Mouse (Mus musculus) erythroblast, embryonic 14.5 days (primary cell): ENCODE data around the gene Gm9046. TPM values are rescaled to one million over a fixed set of nuclear protein-coding genes. Genes with fewer than 3 reads are reported as not detected.
"Not testable (repeated sequence)": the region's sequence is repeated elsewhere in the genome, so short reads cannot be mapped to it uniquely, and the experiment has no call there.

Experiments used
- H3K27me3 ChIP-seq: 2 replicates; pipeline ENCODE4 v1.6.1; 2012; ENCODE audit warnings: inconsistent platforms; ENCODE audit not compliant: control insufficient read depth
- H3K36me3 ChIP-seq: 2 replicates; pipeline ENCODE4 v1.6.1; 2012; ENCODE audit warnings: mild to moderate bottlenecking, inconsistent platforms; ENCODE audit not compliant: control insufficient read depth
- H3K4me1 ChIP-seq: 2 replicates; pipeline ENCODE4 v1.6.1; 2012; ENCODE audit warnings: inconsistent platforms; ENCODE audit not compliant: control insufficient read depth
- H3K4me3 ChIP-seq: replicated peaks from 2 replicates; pipeline ENCODE3; 2012; ENCODE audit warnings: moderate library complexity, mild to moderate bottlenecking, inconsistent platforms
- H3K9me3 ChIP-seq: 2 replicates; pipeline ENCODE4 v1.6.1; 2012; ENCODE audit warnings: low read length, inconsistent platforms, mixed read lengths; ENCODE audit not compliant: control insufficient read depth
- GATA1 ChIP-seq: IDR thresholded peaks from 2 replicates; pipeline ENCODE4 v1.6.1; 2012; ENCODE audit warnings: low read length, inconsistent platforms, mixed read lengths
- TAL1 ChIP-seq: IDR thresholded peaks from 3 replicates; pipeline ENCODE4 v1.6.1; 2012; ENCODE audit warnings: low read length, inconsistent platforms, mixed read lengths
- polyA plus RNA-seq: library from polyadenylated mRNA; stranded (reverse); fragments of >175 nt; gene quantifications from 2 replicates; pipeline ENCODE4 v1.2.3, GENCODE M21; 2012

Gm9046 gene
- polyA plus RNA-seq: not detected in 2 replicates

GRCm38 (mm10) chr10:118343155-118343554 lies at the start of gene Gm9046:
Gene Gm9046 (minus strand): TSS chr10:118343255.
- not testable (repeated sequence) for H3K4me3 ChIP-seq, H3K9me3 ChIP-seq, H3K4me1 ChIP-seq, H3K36me3 ChIP-seq, H3K27me3 ChIP-seq

GRCm38 (mm10) chr10:118370443-118370842 lies 27.4 kb upstream of the Gm9046 start:
- H3K36me3 ChIP-seq: no peaks in the 10 kb centered on the region
- no peaks in the 10 kb centered on the region for H3K9me3 ChIP-seq
- H3K4me3 ChIP-seq: no peak overlapping the region
- no peak for TF ChIP-seq TAL1
- TF ChIP-seq GATA1: no peak
- no peaks in the 10 kb centered on the region for H3K27me3 ChIP-seq
- H3K4me1 ChIP-seq: no peaks in the 10 kb centered on the region

GRCm38 (mm10) chr10:118369518-118369917 lies 26.5 kb upstream of the Gm9046 start:
- no peaks in the 10 kb centered on the region for H3K4me1 ChIP-seq
- peaks cover 2% of the 10 kb centered on the region; the same call in 1 of the 2 replicates for H3K9me3 ChIP-seq
- H3K27me3 ChIP-seq: no peaks in the 10 kb centered on the region
- H3K4me3 ChIP-seq: no peak overlapping the region
- TF ChIP-seq GATA1 (no peak), TAL1 (no peak)
- H3K36me3 ChIP-seq: no peaks in the 10 kb centered on the region

GRCm38 (mm10) chr10:118354005-118354404 lies 10.9 kb upstream of the Gm9046 start, which contains the start of gene Gm9049:
Gene Gm9049 (minus strand): TSS chr10:118354105.
- H3K4me3 ChIP-seq, H3K27me3 ChIP-seq, H3K4me1 ChIP-seq, H3K9me3 ChIP-seq, H3K36me3 ChIP-seq: not testable (repeated sequence)

GRCm38 (mm10) chr10:118348579-118348978 lies 5.5 kb upstream of the Gm9046 start, which contains the start of gene Gm9048:
Gene Gm9048 (minus strand): TSS chr10:118348679.
- H3K27me3 ChIP-seq, H3K36me3 ChIP-seq, H3K4me3 ChIP-seq, H3K4me1 ChIP-seq, H3K9me3 ChIP-seq: not testable (repeated sequence)

- not testable (repeated sequence) for H3K4me3 ChIP-seq, H3K27me3 ChIP-seq, H3K9me3 ChIP-seq, H3K4me1 ChIP-seq, H3K36me3 ChIP-seq
These were observed 5.3 kb downstream of the Gm9046 start, which contains the start of gene Gm9045 for GRCm38 (mm10) chr10:118337731-118338130. Gene Gm9045 (minus strand): TSS chr10:118337831.

- H3K36me3 ChIP-seq, H3K27me3 ChIP-seq, H3K4me3 ChIP-seq, H3K9me3 ChIP-seq, H3K4me1 ChIP-seq: not testable (repeated sequence)
These were observed 10.7 kb downstream of the Gm9046 start, which contains the start of gene Gm9044 for GRCm38 (mm10) chr10:118332308-118332707. Gene Gm9044 (minus strand): TSS chr10:118332408.

- not testable (repeated sequence) for H3K4me3 ChIP-seq, H3K4me1 ChIP-seq, H3K36me3 ChIP-seq, H3K27me3 ChIP-seq, H3K9me3 ChIP-seq
These were observed 16.2 kb downstream of the Gm9046 start, which contains the start of gene Gm9040 for GRCm38 (mm10) chr10:118326869-118327268. Gene Gm9040 (minus strand): TSS chr10:118326969.

- H3K4me3 ChIP-seq: no peak overlapping the region
- no peaks in the 10 kb centered on the region; the same call in 1 of the 2 replicates for H3K9me3 ChIP-seq
- no peaks in the 10 kb centered on the region for H3K27me3 ChIP-seq
- H3K36me3 ChIP-seq: no peaks in the 10 kb centered on the region
- no peak for TF ChIP-seq TAL1
- no peak for TF ChIP-seq GATA1
- no peaks in the 10 kb centered on the region for H3K4me1 ChIP-seq
These were observed 24.0 kb downstream of the Gm9046 start for GRCm38 (mm10) chr10:118319024-118319423.

- H3K4me3 ChIP-seq, H3K9me3 ChIP-seq, H3K4me1 ChIP-seq, H3K27me3 ChIP-seq, H3K36me3 ChIP-seq: not testable (repeated sequence)
These were observed 40.9 kb downstream of the Gm9046 start for GRCm38 (mm10) chr10:118302133-118302532.

- TF ChIP-seq TAL1: no peak
- no peak for TF ChIP-seq GATA1
- Histone ChIP-seq H3K9me3 (no peaks in the 10 kb centered on the region), H3K36me3 (no peaks in the 10 kb centered on the region), H3K4me3 (no peak within 1 kb of the TSS), H3K27me3 (no peaks in the 10 kb centered on the region), H3K4me1 (no peaks in the 10 kb centered on the region)
These were observed 48.1 kb downstream of the Gm9046 start, which contains the start of gene Iltifb for GRCm38 (mm10) chr10:118294938-118295337. Gene Iltifb (minus strand): TSS chr10:118295038.

Other genes starting within 250 kb of the Gm9046 start
- gene Mdm1, start 201.4 kb downstream of the Gm9046 start, polyA plus RNA-seq: 1.4 and 2.1 TPM in 2 replicates
- not detected in 2 replicates for gene Il22, start 138.3 kb downstream of the Gm9046 start, polyA plus RNA-seq
- gene Gm32717, start 102.5 kb downstream of the Gm9046 start, polyA plus RNA-seq: not detected in 2 replicates
- not detected in 2 replicates for gene Gm32802, start 84.6 kb downstream of the Gm9046 start, polyA plus RNA-seq
- not detected in 2 replicates for gene Iltifb, start 48.2 kb downstream of the Gm9046 start, polyA plus RNA-seq
- not detected in 2 replicates for gene Gm9040, start 16.3 kb downstream of the Gm9046 start, polyA plus RNA-seq
- not detected in 2 replicates for gene Gm9044, start 10.8 kb downstream of the Gm9046 start, polyA plus RNA-seq
- not detected in 2 replicates for gene Gm9045, start 5.4 kb downstream of the Gm9046 start, polyA plus RNA-seq
- gene Gm9048, start 5.4 kb upstream of the Gm9046 start, polyA plus RNA-seq: not detected in 2 replicates
- gene Gm9049, start 10.8 kb upstream of the Gm9046 start, polyA plus RNA-seq: not detected in 2 replicates
- gene Ifng, start 97.8 kb upstream of the Gm9046 start, polyA plus RNA-seq: not detected in 2 replicates